In the genomic region with DNA sequence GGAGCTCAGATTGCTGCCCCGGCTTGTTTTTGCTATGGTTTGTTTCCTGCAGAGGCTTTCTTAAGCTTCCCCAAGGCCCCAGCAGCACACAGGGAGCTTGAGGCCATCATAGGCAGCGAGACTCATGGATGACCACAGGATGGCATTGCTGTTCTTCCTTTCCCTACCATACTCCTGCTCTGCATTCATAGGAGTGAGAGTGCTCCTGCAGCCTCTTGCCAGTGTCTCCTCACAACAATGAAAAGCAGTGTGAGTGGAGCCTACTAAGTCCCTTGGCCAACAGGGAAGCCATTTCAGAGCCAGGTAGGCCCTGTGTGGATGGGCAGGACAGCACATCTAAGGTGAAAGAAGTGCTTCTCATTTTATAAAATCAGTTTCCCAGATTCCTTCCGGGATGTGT, we compare ENCODE assay signal across 11 mouse cellular contexts.
DNase-seq lines count a peak whose midpoint lies in the region; ATAC-seq and TF ChIP-seq lines count a peak whose summit lies in the region.
"Had no signal": no experiment of that assay in that cellular context is flagged by ENCODE, and none has a peak within 500 bp of the region (broad histone marks: within the 10 kb centered on the region; RNA-seq: fewer than 3 reads in every experiment).

No protein-coding gene starts in this region.

- no peaks in the 10 kb centered on the region for H3K27me3 ChIP-seq in heart, postnatal 0 days (ENCODE audit: control insufficient read depth, insufficient read depth, low read length)
- H3K27me3 ChIP-seq in hindbrain, embryonic 11.5 days (ENCODE audit: control insufficient read depth, insufficient read depth, low read length), result no peaks in the 10 kb centered on the region
- H3K27me3 ChIP-seq: heart, embryonic 13.5 days; megakaryocyte, embryonic 14.5 days had no signal

- no peaks in the 10 kb centered on the region for H3K4me1 ChIP-seq in heart, postnatal 0 days (ENCODE audit: control insufficient read depth, insufficient read depth)
- H3K4me1 ChIP-seq in hindbrain, embryonic 11.5 days (replicated peaks; ENCODE audit: control insufficient read depth, insufficient read depth, low read length), result no peaks in the 10 kb centered on the region; the same call in 1 of the 2 replicates
- H3K4me1 ChIP-seq: heart, embryonic 13.5 days; megakaryocyte, embryonic 14.5 days had no signal

- H3K4me2 ChIP-seq in heart, postnatal 0 days (ENCODE audit: low read depth, low read length), result no peak overlapping the region
- no peak overlapping the region for H3K4me2 ChIP-seq in hindbrain, embryonic 11.5 days (replicated peaks; ENCODE audit: low read depth, low read length)
- H3K4me2 ChIP-seq: heart, embryonic 13.5 days had no signal

- H3K9ac ChIP-seq in heart, postnatal 0 days (replicated peaks; ENCODE audit: low read depth, low read length), result no peak overlapping the region
- H3K9ac ChIP-seq in hindbrain, embryonic 11.5 days (ENCODE audit: low read depth, low read length), result no peak overlapping the region
- H3K9ac ChIP-seq: heart, embryonic 13.5 days had no signal

- no peak for TF ChIP-seq EP300 in heart, postnatal 0 days (IDR thresholded peaks at IDR 0.05; ENCODE audit: low read depth)

- no peaks in the 10 kb centered on the region for H3K9me3 ChIP-seq in heart, postnatal 0 days (replicated peaks; ENCODE audit: control insufficient read depth, low read length)
- no peaks in the 10 kb centered on the region for H3K9me3 ChIP-seq in hindbrain, embryonic 11.5 days (ENCODE audit: control insufficient read depth, low read length)
- H3K9me3 ChIP-seq: heart, embryonic 13.5 days had no signal

- WGBS in heart, postnatal 0 days, result 58% methylated on average over 3 of the region's 3 CpGs
- WGBS in hindbrain, embryonic 11.5 days, result 66% methylated on average over 3 of the region's 3 CpGs

- H3K4me3 ChIP-seq in heart, postnatal 0 days (ENCODE audit: low read depth, low read length), result no peak overlapping the region
- H3K4me3 ChIP-seq in hindbrain, embryonic 11.5 days (ENCODE audit: low read depth, low read length), result no peak overlapping the region
- H3K4me3 ChIP-seq: heart, embryonic 13.5 days; megakaryocyte, embryonic 14.5 days had no signal

- ATAC-seq in heart, postnatal 0 days (ENCODE audit: insufficient read depth, low read depth), result no peak
- ATAC-seq in hindbrain, embryonic 11.5 days (ENCODE audit: low FRiP score), result peak; percentile 83

- no peak for DNase-seq in heart, postnatal 0 days (ENCODE audit: low spot score)
- no peak for DNase-seq in heart, adult 8-10 months (ENCODE audit: low spot score)
- DNase-seq in cerebellum, postnatal 36 days, result peak; percentile 6 to 14
- peak; percentile 62 for DNase-seq in hindbrain, embryonic 11.5 days (ENCODE audit: low spot score)
- peak; percentile 51 to 66 for DNase-seq in left cerebral cortex, adult 18-20 months (ENCODE audit: low spot score in 2 of 2)
- peak; percentile 66 for DNase-seq in right cerebral cortex, adult 18-20 months
- no peak for DNase-seq in lung, postnatal 4 days
- no peak for DNase-seq in ovary, postnatal 36 days (ENCODE audit: low spot score)

- H3K36me3 ChIP-seq in heart, postnatal 0 days (replicated peaks; ENCODE audit: control insufficient read depth, insufficient read depth, low read length), result no peaks in the 10 kb centered on the region
- H3K36me3 ChIP-seq in hindbrain, embryonic 11.5 days (ENCODE audit: control insufficient read depth, insufficient read depth, low read length), result no peaks in the 10 kb centered on the region
- H3K36me3 ChIP-seq: G1E; heart, embryonic 13.5 days had no signal

- TF ChIP-seq CTCF in heart, postnatal 0 days (IDR thresholded peaks at IDR 0.05; ENCODE audit: low read depth), result 0 out of 2 replicates have a peak, but pooled peaks have one; percentile 3

- H3K27ac ChIP-seq in heart, postnatal 0 days (ENCODE audit: low read depth), result no peak overlapping the region
- H3K27ac ChIP-seq in hindbrain, embryonic 11.5 days (ENCODE audit: low read depth, low read length), result no peak overlapping the region
- H3K27ac ChIP-seq: heart, embryonic 13.5 days had no signal

Comparison
In these comparisons a context has a peak if more than half of its experiments do, and no peak if none do; other contexts are left out.
1. DNase-seq: peak in cerebellum, postnatal 36 days (2 of 2), hindbrain, embryonic 11.5 days (single experiment), left cerebral cortex, adult 18-20 months (2 of 2) and right cerebral cortex, adult 18-20 months (single experiment); none in heart, postnatal 0 days (single experiment), heart, adult 8-10 months (single experiment), lung, postnatal 4 days (0 of 2) and ovary, postnatal 36 days (single experiment).